Mouse (Mus musculus): ENCODE results near the gene Tpr. TPM values are rescaled to one million over a fixed set of nuclear protein-coding genes. Genes with fewer than 3 reads are reported as not detected.

Tpr gene
- polyA plus RNA-seq, 1 experiment from 2014 or later, result 145 TPM

Other genes starting within 250 kb of the Tpr start
- gene Pdc, start 73.4 kb upstream of the Tpr start, polyA plus RNA-seq (2014; fragmentation: Nextera tagmentation; extraction: Ambion mirVana), result 0.17 TPM in 1 of 2 replicates, not detected in the other
- gene Odr4, start 242 bp downstream of the Tpr start, polyA plus RNA-seq (2014; fragmentation: Nextera tagmentation; extraction: Ambion mirVana), result 35.5 and 46.2 TPM in 2 replicates
- gene Prg4, start 73.3 kb downstream of the Tpr start, polyA plus RNA-seq (2014; fragmentation: Nextera tagmentation; extraction: Ambion mirVana), result 0.74 and 0.87 TPM in 2 replicates

Measured in midbrain, embryonic 14.5 days (tissue).